Mouse (Mus musculus): ENCODE data around the gene Fbxl20. TPM values are rescaled to one million over a fixed set of nuclear protein-coding genes. Genes with fewer than 3 reads are reported as not detected.

Fbxl20 gene
- polyA plus RNA-seq, 1 experiment = 15.4 TPM

DNA sequence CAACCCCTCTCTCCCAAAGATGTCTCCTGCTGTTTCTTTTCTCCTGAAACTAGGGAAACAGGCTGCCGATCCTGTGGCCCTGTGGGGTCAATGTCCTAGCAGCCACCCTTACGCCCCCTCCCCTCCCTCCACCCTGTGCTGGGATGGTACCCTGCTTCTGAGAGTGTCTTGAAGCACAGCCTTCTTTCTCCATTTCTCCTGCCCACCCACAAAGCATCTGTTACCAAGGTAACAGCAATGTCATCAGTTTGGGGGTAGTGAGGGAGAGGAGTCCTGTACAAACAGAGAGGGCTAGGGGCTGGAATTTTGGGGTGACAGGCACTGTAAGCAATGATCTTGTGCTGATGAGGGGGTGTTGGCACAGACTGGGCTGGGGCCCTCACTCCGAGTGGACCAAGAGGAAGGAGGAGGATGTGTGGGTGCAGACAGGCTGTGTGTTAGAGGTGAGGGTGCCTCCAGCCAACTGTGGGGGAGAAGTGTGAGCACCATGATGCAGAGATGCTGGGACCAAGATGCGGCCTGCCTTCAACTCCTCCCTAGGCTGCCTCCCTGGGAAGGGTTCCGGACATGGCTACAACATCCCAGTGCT, 90.0 kb downstream of the Fbxl20 start:
- H3K27ac ChIP-seq (ENCODE audit: insufficient read depth, low read length) = no peak overlapping the region
- H3K4me3 ChIP-seq (ENCODE audit: extremely low read depth, insufficient read depth, insufficient read length) = no peak overlapping the region
- TF ChIP-seq CTCF (IDR thresholded peaks at IDR 0.05; ENCODE audit: extremely low read depth, insufficient read depth, insufficient read length, insufficient replicate concordance) (no peak), POLR2A (IDR thresholded peaks at IDR 0.05; ENCODE audit: low read depth, low read length) (no peak)
- DNase-seq (ENCODE audit: low read depth in 1 of 2, low spot score in 2 of 2) = no peak
- H3K4me1 ChIP-seq (ENCODE audit: control insufficient read depth, insufficient read depth, insufficient read length) = no peaks in the 10 kb centered on the region
- no peaks in the 10 kb centered on the region for H3K27me3 ChIP-seq (ENCODE audit: control insufficient read depth, insufficient read depth, low read length)
- H3K36me3 ChIP-seq (ENCODE audit: control insufficient read depth, insufficient read depth, low read length) = no peaks in the 10 kb centered on the region
- WGBS = 84% methylated on average over 5 of the region's 5 CpGs

DNA sequence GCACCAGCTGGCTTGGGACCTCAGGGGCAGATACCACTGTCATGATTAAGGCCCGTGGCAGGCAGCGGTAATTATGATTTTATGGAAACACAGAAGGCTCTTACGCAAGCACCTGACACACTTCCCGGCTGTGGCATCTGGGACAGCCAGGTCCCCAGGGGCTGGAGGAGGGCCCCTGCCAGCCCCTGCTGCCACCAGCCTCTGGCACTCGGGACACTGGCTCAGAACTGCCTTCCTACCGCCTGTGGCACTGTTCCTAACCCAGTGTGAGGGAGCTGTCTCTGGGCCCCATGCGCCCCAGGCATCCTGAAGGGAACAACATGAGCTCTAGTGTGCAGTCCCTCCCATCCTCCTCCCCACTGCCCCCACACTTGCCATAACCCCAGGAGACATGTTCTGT, 90.5 kb downstream of the Fbxl20 start:
- Histone ChIP-seq H3K4me1 (ENCODE audit: control insufficient read depth, insufficient read depth, insufficient read length) (no peaks in the 10 kb centered on the region), H3K4me3 (ENCODE audit: extremely low read depth, insufficient read depth, insufficient read length) (no peak overlapping the region), H3K27me3 (ENCODE audit: control insufficient read depth, insufficient read depth, low read length) (no peaks in the 10 kb centered on the region), H3K36me3 (ENCODE audit: control insufficient read depth, insufficient read depth, low read length) (no peaks in the 10 kb centered on the region), H3K27ac (ENCODE audit: insufficient read depth, low read length) (no peak overlapping the region)
- DNase-seq (ENCODE audit: low read depth in 1 of 2, low spot score in 2 of 2) = no peak
- no peak for TF ChIP-seq POLR2A (IDR thresholded peaks at IDR 0.05; ENCODE audit: low read depth, low read length)
- TF ChIP-seq CTCF (IDR thresholded peaks at IDR 0.05; ENCODE audit: extremely low read depth, insufficient read depth, insufficient read length, insufficient replicate concordance) = no peak
- WGBS = 76% methylated on average over 7 of the region's 7 CpGs

DNA sequence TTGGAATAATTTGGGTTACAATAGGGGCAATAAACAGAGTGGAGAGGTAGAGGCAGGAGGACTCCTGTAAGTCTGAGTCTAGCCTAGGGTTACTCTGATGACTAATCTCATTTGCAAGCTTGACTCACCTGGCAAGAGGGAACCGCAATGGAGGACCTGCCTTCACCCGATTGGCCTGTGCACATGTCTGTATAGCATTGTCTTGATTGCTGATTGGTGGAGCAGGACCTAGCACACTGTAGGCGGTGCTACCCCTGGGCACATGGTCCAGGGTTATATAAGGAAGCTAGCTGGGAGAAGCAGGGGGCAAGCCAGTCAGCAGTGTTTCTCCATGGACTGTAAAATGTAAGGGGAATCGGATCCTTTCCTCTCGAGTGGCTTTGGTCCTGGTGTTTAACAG, 92.2 kb downstream of the Fbxl20 start:
- WGBS = 80% methylated on average over 5 of the region's 5 CpGs

DNA sequence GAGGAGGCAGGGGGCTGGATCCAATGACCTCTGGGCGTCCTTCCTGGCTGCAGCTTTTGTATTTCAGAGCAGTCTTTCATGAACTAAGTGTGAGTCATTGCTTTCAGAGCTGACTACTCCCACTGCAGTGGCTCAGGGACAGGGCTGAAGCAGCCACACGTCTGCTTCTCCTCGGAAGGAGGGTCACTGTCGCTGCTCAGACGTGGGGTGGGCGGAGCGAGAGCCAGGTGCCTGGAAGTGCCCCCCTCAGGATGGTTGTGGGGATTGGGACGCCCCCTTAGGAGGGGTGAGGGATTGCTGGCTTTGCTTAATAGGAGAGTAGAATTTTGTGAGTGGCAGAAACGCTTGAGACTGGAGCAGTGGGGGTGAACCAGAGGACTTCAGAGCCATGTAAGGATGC, 92.7 kb downstream of the Fbxl20 start:
- DNase-seq (ENCODE audit: low read depth in 1 of 2, low spot score in 2 of 2) = no peak
- H3K27ac ChIP-seq (ENCODE audit: insufficient read depth, low read length) = no peak overlapping the region
- WGBS = 31% methylated on average over 9 of the region's 9 CpGs
- H3K36me3 ChIP-seq (ENCODE audit: control insufficient read depth, insufficient read depth, low read length) = no peaks in the 10 kb centered on the region
- TF ChIP-seq CTCF (IDR thresholded peaks at IDR 0.05; ENCODE audit: extremely low read depth, insufficient read depth, insufficient read length, insufficient replicate concordance) (no peak), POLR2A (IDR thresholded peaks at IDR 0.05; ENCODE audit: low read depth, low read length) (no peak)
- H3K27me3 ChIP-seq (ENCODE audit: control insufficient read depth, insufficient read depth, low read length) = peaks cover 8% of the 10 kb centered on the region
- H3K4me1 ChIP-seq (ENCODE audit: control insufficient read depth, insufficient read depth, insufficient read length) = 0 out of 2 replicates have a peak, but pooled peaks cover 1% of the 10 kb centered on the region
- H3K4me3 ChIP-seq (ENCODE audit: extremely low read depth, insufficient read depth, insufficient read length) = no peak overlapping the region

More for the DNA sequence above, 92.2 kb downstream of the Fbxl20 start:
- H3K27me3 ChIP-seq (ENCODE audit: control insufficient read depth, insufficient read depth, low read length) = peaks cover 5% of the 10 kb centered on the region
- H3K4me3 ChIP-seq (ENCODE audit: extremely low read depth, insufficient read depth, insufficient read length) = no peak overlapping the region
- no peaks in the 10 kb centered on the region for H3K4me1 ChIP-seq (ENCODE audit: control insufficient read depth, insufficient read depth, insufficient read length)
- H3K27ac ChIP-seq (ENCODE audit: insufficient read depth, low read length) = no peak overlapping the region
- DNase-seq (ENCODE audit: low read depth in 1 of 2, low spot score in 2 of 2) = peak in 1 of 2 experiments; percentile 11
- no peaks in the 10 kb centered on the region for H3K36me3 ChIP-seq (ENCODE audit: control insufficient read depth, insufficient read depth, low read length)
- TF ChIP-seq CTCF (IDR thresholded peaks at IDR 0.05; ENCODE audit: extremely low read depth, insufficient read depth, insufficient read length, insufficient replicate concordance) (no peak), POLR2A (IDR thresholded peaks at IDR 0.05; ENCODE audit: low read depth, low read length) (no peak)

DNA sequence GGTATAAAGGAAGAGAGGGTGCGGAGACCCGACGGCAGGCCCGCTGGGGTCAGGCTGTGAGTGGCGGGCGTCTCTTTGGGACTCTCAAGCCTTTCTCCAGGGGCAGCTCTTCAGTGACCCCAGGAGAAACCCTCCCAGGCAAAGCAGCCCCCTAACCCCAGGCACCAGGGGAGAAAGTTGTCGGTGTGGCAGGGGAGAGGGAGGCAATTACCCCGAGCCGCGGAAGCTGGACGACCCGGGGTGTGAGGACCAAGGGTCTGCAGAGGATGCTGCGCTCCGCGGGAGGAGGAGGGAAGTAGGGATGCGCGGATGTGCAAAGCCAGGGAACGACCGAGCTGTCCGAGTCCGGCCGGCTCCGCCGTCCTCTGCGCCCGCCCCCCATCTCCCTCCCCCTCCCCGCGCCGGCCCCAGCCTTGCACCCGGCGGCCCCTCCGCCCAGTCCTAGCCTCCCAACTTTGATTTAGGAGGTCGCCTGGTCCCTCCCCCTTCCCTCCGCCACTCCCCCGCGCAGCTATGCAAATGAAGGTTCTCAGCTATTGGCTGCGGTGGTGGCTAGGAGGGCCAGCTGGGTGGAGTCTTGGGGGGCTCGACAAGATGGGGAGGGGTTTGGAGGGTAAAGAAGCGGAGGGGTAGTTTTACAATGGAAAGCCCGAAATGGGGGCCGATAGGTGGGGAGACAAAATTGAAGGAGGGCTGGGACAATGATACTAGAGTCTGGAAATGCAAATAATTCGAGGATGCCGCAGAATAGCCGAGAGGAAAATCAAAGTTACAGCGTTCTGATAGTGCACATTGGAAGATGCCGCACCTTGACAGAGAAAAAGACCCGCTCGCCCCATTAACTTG, 97.0 kb downstream of the Fbxl20 start, which contains the start of gene Stac2:
Gene Stac2, minus strand, starts transcription at position 474 of the 846 bp plus-strand sequence.
- Histone ChIP-seq H3K4me1 (ENCODE audit: control insufficient read depth, insufficient read depth, insufficient read length) (peaks cover 23% of the 10 kb centered on the region), H3K36me3 (ENCODE audit: control insufficient read depth, insufficient read depth, low read length) (no peaks in the 10 kb centered on the region), H3K27ac (ENCODE audit: insufficient read depth, low read length) (no peak within 1 kb of the TSS; the same call in none of the 2 replicates), H3K4me3 (ENCODE audit: extremely low read depth, insufficient read depth, insufficient read length) (peak within 1 kb of the TSS; percentile 61), H3K27me3 (ENCODE audit: control insufficient read depth, insufficient read depth, low read length) (peaks cover 13% of the 10 kb centered on the region)
- WGBS = 6% methylated on average over 42 of the region's 48 CpGs
- peak in 1 of 2 experiments; percentile 76 for DNase-seq (ENCODE audit: low read depth in 1 of 2, low spot score in 2 of 2)
- TF ChIP-seq CTCF (IDR thresholded peaks at IDR 0.05; ENCODE audit: extremely low read depth, insufficient read depth, insufficient read length, insufficient replicate concordance) (no peak), POLR2A (IDR thresholded peaks at IDR 0.05; ENCODE audit: low read depth, low read length) (no peak)

DNA sequence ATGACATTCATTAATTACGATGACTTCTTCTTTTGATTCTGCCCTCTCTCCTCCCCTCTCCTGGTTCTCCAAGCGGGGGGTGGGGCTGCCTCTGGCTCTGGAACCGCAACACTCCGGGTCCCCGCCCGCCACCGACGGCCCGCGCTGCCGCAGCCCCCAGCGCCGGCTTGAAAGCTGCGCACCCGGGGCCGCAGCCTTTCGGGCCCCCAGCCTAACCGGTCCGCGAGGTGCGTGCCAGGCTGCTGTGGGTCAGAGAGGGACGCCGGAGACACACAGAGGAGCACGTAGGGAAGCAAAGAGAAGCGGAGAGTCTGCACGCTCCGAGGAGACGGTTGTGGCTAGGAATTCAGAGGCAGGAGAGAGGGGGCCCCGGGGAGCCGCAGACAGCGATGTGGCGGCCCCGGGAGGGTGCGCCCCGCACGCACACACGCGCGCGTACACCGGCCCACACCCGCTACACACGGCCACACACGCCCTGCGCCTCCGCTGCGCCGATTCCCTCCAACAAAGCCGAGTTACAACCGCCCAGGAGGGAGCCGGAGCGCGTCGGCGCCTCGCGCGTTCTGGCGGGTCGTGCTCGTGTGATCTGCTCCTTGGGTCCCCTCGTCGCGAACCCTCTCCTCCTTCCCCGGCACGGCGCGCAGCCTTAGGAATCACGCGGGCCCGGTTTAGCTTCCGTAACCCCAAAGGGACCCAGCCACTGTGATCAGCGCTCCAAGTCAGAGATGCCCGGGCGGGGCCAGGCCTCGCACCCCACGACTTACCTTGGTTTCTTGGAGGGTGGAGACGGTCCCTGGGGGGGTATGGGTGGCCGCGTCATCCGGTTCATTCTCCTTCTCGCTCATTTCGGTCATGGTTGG, 97.8 kb downstream of the Fbxl20 start:
- H3K4me1 ChIP-seq (ENCODE audit: control insufficient read depth, insufficient read depth, insufficient read length) = peaks cover 23% of the 10 kb centered on the region
- peaks cover 13% of the 10 kb centered on the region for H3K27me3 ChIP-seq (ENCODE audit: control insufficient read depth, insufficient read depth, low read length)
- peak; percentile 50 to 78 for DNase-seq (ENCODE audit: low read depth in 1 of 2, low spot score in 2 of 2)
- H3K4me3 ChIP-seq (ENCODE audit: extremely low read depth, insufficient read depth, insufficient read length) = peak overlapping the region; percentile 61
- TF ChIP-seq CTCF (IDR thresholded peaks at IDR 0.05; ENCODE audit: extremely low read depth, insufficient read depth, insufficient read length, insufficient replicate concordance) (no peak), POLR2A (IDR thresholded peaks at IDR 0.05; ENCODE audit: low read depth, low read length) (no peak)
- WGBS = 1% methylated on average over 82 of the region's 83 CpGs
- no peak overlapping the region; the same call in 1 of the 2 replicates for H3K27ac ChIP-seq (ENCODE audit: insufficient read depth, low read length)
- H3K36me3 ChIP-seq (ENCODE audit: control insufficient read depth, insufficient read depth, low read length) = no peaks in the 10 kb centered on the region
